Mouse (Mus musculus) midbrain, embryonic 14.5 days (tissue): ENCODE data around the gene Six3. TPM values are rescaled to one million over a fixed set of nuclear protein-coding genes. Genes with fewer than 3 reads are reported as not detected.

Experiments
- ATAC-seq: fragments of 200-750 bp; cut with Nextera tagmentation; 2 replicates; pipeline ENCODE4 v1.8.0; 2017; ENCODE audit warnings: moderate number of reproducible peaks, moderate library complexity; ENCODE audit not compliant: low FRiP score, low TSS enrichment
- DNase-seq: peaks from one replicate; pipeline ENCODE4 v3.0.0-alpha.2; 2015
- H3K27ac ChIP-seq: fragments of 300-500 bp; sonication (generic); replicated peaks from 2 replicates; pipeline ENCODE4 v1.5.1; 2014; ENCODE audit warnings: mild to moderate bottlenecking, low read depth, low read length, moderate library complexity
- H3K27me3 ChIP-seq: fragments of 300-500 bp; sonication (generic); 2 replicates; pipeline ENCODE4 v1.6.1; 2014; ENCODE audit warnings: low read length, control low read depth, mixed read lengths; ENCODE audit not compliant: control insufficient read depth, insufficient read depth
- H3K36me3 ChIP-seq: fragments of 300-500 bp; sonication (generic); 2 replicates; pipeline ENCODE4 v1.6.1; 2014; ENCODE audit warnings: low read length, control low read depth; ENCODE audit not compliant: control insufficient read depth, insufficient read depth
- H3K4me1 ChIP-seq: fragments of 300-500 bp; sonication (generic); 2 replicates; pipeline ENCODE4 v1.6.1; 2014; ENCODE audit warnings: mild to moderate bottlenecking, antibody characterized with exemption, low read length, control low read depth; ENCODE audit not compliant: control insufficient read depth, insufficient read depth
- H3K4me2 ChIP-seq: fragments of 300-500 bp; sonication (generic); 2 replicates; pipeline ENCODE4 v1.6.1; 2014; ENCODE audit warnings: mild to moderate bottlenecking, low read length, moderate library complexity
- H3K4me3 ChIP-seq: fragments of 300-500 bp; sonication (generic); replicated peaks from 2 replicates; pipeline ENCODE4 v1.5.1; 2014; ENCODE audit warnings: low read depth, low read length
- H3K9ac ChIP-seq: fragments of 300-500 bp; sonication (generic); replicated peaks from 2 replicates; pipeline ENCODE4 v1.6.1; 2014; ENCODE audit warnings: mild to moderate bottlenecking, low read length, moderate library complexity
- H3K9me3 ChIP-seq: fragments of 300-500 bp; sonication (generic); 2 replicates; pipeline ENCODE4 v1.6.1; 2016; ENCODE audit warnings: low read length, control low read depth, mixed read lengths; ENCODE audit not compliant: control insufficient read depth
- WGBS: fragments of 180-500 bp; shearing (Covaris S2); extraction: QIAGEN DNeasy Blood & Tissue Kit; methylation state at CpG from one replicate; pipeline ENCODE4 v1.1.7; 2014; 5-methylcytosine and 5-hydroxymethylcytosine counted together
- polyA plus RNA-seq: library from polyadenylated mRNA; unstranded; fragments of >200 nt; fragmentation: Nextera tagmentation; extraction: Ambion mirVana; gene quantifications from 2 replicates; pipeline ENCODE4 v1.2.1, GENCODE M21; 2014

The Six3 gene
- polyA plus RNA-seq, 1 experiment from 2014 or later, result 19.9 TPM

DNA sequence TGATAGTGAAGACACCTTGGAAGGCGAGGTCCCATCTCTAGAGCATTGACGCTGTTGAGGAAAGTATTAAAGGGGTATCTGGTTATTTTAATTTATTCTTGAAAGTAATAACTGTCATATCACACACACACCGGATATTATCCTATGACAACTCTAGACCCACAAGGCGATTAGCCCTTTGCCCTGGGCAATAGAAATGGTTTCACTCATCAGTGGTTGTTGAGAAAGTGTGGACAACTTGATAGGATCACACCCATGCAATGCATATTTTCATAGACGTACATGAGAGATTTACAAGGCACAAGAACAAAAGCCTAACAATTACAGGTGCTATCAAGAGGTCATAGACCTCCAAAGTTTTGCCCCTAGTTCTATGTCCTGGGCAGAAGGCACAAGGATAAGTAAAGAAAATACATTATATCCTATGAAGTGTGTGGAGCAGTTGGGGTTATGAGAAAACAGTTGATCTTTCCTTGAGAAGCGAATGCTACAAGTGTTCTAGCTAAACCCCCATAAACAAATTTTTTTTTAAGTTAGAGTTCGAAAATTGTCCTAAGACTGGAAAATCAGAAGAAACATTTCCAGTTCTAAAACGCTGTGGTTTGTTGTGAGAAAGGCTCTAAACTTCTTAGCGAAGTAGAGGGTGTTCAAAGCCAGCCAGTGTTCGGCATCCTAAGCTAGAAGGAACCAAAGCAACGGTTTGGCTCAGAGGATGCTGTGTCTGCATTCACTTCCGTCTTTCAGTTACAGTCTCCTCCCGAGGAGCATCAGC is 3.6 kb upstream of the Six3 start:
- H3K4me3 ChIP-seq, result 0 out of 2 replicates have a peak overlapping the region, but pooled peaks have one; percentile 14
- ATAC-seq (no peak), DNase-seq (no peak)
- H3K4me1 ChIP-seq, result 0 out of 2 replicates have a peak, but pooled peaks cover 3% of the 10 kb centered on the region
- 5% methylated on average over 13 of the region's 13 CpGs for WGBS
- H3K4me2 ChIP-seq, result peak overlapping the region; percentile 41
- H3K27me3 ChIP-seq, result peaks cover 91% of the 10 kb centered on the region
- no peak overlapping the region for H3K9ac ChIP-seq
- H3K36me3 ChIP-seq, result no peaks in the 10 kb centered on the region
- peak overlapping the region; percentile 80 for H3K27ac ChIP-seq
- H3K9me3 ChIP-seq, result no peaks in the 10 kb centered on the region

DNA sequence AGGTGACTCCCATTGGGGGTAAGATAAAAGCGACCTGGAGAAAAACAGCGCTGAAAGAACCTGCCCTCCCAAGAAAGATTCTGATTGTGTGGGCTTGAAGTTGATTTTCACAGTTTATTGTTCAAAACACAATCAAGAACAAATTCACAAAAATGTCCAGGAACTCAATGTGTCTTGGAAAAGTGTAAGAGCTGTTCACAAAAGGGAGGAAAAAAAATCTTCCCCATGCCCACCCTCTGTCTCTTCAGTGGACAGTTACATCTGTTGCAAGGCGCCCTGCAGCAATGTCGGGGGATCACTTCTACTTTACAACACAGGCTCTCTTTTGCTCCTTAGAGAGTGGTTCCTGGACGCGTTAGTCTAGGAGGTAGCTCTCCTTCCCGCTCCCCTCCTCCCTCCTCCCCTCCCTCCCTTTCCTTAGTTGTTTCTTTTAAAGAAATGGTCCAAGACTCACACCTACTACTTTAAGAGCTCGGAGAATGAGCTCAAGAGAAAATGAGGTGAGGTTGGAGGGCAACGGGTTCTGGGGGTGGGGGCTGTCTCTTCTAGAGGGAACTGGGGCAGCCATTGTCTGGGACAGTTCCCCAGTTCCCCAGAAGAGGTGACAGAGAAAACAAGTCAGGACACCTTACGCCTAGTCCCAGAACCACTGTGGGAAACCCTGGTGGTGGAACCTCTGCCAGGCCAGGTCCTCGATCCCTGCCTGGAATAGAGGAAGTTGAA is 2.9 kb upstream of the Six3 start:
- WGBS, result 5% methylated on average over 11 of the region's 11 CpGs
- H3K4me3 ChIP-seq, result no peak overlapping the region

GRCm38 (mm10) chr17:85611521-85612515 is 1.6 kb upstream of the Six3 start:
- Histone ChIP-seq H3K9me3 (no peaks in the 10 kb centered on the region), H3K9ac (peak overlapping the region; percentile 45), H3K4me2 (peak overlapping the region; percentile 13), H3K27ac (peak overlapping the region; percentile 75), H3K4me3 (peak overlapping the region; percentile 23), H3K36me3 (no peaks in the 10 kb centered on the region), H3K27me3 (peaks cover 95% of the 10 kb centered on the region), H3K4me1 (0 out of 2 replicates have a peak, but pooled peaks cover 3% of the 10 kb centered on the region)
- ATAC-seq (no peak), DNase-seq (no peak)
- 3% methylated on average over 19 of the region's 19 CpGs for WGBS

More for the DNA sequence above, 2.9 kb upstream of the Six3 start:
- DNase-seq (no peak), ATAC-seq (no peak)
- Histone ChIP-seq H3K4me2 (peak overlapping the region; percentile 41), H3K27me3 (peaks cover 91% of the 10 kb centered on the region), H3K36me3 (no peaks in the 10 kb centered on the region), H3K27ac (peak overlapping the region; percentile 15; the same call in 1 of the 2 replicates), H3K9ac (no peak overlapping the region; the same call in 1 of the 2 replicates), H3K4me1 (0 out of 2 replicates have a peak, but pooled peaks cover 3% of the 10 kb centered on the region), H3K9me3 (no peaks in the 10 kb centered on the region)

DNA sequence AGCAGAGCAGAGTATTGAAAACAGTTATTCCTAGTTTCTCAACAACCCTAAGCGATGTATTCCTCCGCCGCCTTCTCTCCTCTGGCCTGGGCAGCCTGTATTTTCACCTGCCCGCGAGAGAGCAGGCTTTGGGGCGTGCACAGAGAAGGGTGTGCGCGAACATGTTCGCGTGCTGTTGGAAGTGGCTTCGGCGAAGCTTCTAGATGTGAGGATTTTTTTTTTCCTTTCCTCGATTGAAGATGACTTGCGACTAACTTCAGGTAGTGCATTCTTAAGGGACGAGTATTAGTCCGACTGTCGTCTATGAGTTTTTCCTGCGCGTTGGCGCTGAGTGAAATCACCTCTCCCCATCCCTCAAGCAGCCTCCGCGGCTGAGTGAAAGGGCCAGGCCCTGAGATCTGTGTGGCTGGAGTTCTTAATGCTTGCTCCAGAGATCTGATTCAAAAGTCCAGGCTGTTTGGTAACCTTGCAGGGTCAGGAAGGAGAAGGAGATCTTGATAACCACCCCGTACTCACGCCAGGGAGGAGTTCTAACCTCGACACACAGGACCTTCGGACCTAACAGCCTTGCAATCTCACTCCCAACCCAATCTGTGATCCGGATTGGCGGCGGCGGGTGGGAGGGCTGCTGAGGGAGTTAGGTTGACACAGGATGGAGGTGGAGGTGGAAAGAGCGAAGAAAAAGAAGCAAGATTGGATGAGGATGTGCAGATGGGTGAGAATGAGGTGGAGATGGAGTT is 712 bp upstream of the Six3 start:
- ATAC-seq, result no peak
- Histone ChIP-seq H3K4me1 (0 out of 2 replicates have a peak, but pooled peaks cover 3% of the 10 kb centered on the region), H3K27ac (peak overlapping the region; percentile 75), H3K27me3 (peaks cover 100% of the 10 kb centered on the region), H3K4me2 (peak overlapping the region; percentile 13), H3K9ac (peak overlapping the region; percentile 45), H3K4me3 (peak overlapping the region; percentile 28), H3K9me3 (no peaks in the 10 kb centered on the region), H3K36me3 (no peaks in the 10 kb centered on the region)
- WGBS, result under 1% methylated on average over 31 of the region's 31 CpGs
- no peak for DNase-seq

GRCm38 (mm10) chr17:85614011-85614721 is 758 bp downstream of the Six3 start:
- Histone ChIP-seq H3K4me3 (peak overlapping the region; percentile 28), H3K4me1 (no peaks in the 10 kb centered on the region), H3K9me3 (no peaks in the 10 kb centered on the region), H3K27me3 (peaks cover 100% of the 10 kb centered on the region), H3K4me2 (peak overlapping the region; percentile 48; the same call in 1 of the 2 replicates), H3K27ac (peak overlapping the region; percentile 75), H3K9ac (peak overlapping the region; percentile 45), H3K36me3 (no peaks in the 10 kb centered on the region)
- ATAC-seq (no peak), DNase-seq (no peak)
- WGBS, result under 1% methylated on average over 30 of the region's 30 CpGs

GRCm38 (mm10) chr17:85614722-85615331 is 1.4 kb downstream of the Six3 start:
- Histone ChIP-seq H3K4me3 (peak overlapping the region; percentile 28), H3K27me3 (peaks cover 100% of the 10 kb centered on the region), H3K9me3 (no peaks in the 10 kb centered on the region), H3K27ac (peak overlapping the region; percentile 75), H3K4me2 (peak overlapping the region; percentile 48; the same call in 1 of the 2 replicates), H3K4me1 (no peaks in the 10 kb centered on the region), H3K36me3 (no peaks in the 10 kb centered on the region), H3K9ac (peak overlapping the region; percentile 45; the same call in 1 of the 2 replicates)
- WGBS, result 1% methylated on average over 38 of the region's 38 CpGs
- no peak for ATAC-seq
- DNase-seq, result peak; percentile 52

- Histone ChIP-seq H3K4me3 (peak overlapping the region; percentile 28), H3K27me3 (peaks cover 100% of the 10 kb centered on the region), H3K4me1 (no peaks in the 10 kb centered on the region), H3K9me3 (no peaks in the 10 kb centered on the region), H3K27ac (peak overlapping the region; percentile 75), H3K4me2 (peak overlapping the region; percentile 48), H3K36me3 (no peaks in the 10 kb centered on the region), H3K9ac (peak overlapping the region; percentile 42)
- DNase-seq (no peak), ATAC-seq (no peak)
- WGBS, result 5% methylated on average over 4 of the region's 4 CpGs
Observed at GRCm38 (mm10) chr17:85615586-85615985, 2.2 kb downstream of the Six3 start.
